Mouse (Mus musculus) MEL (cell line): ENCODE measurements around the gene Cd52. TPM values are rescaled to one million over a fixed set of nuclear protein-coding genes. Genes with fewer than 3 reads are reported as not detected.

ENCODE experiments used
- DNase-seq: peaks from one replicate; pipeline ENCODE4 v3.0.0; 2011; ENCODE audit warnings: low read depth, low spot score
- H3K27ac ChIP-seq: 2 replicates; pipeline ENCODE4 v1.5.1; 2012; ENCODE audit warnings: low read depth, mild to moderate bottlenecking, control low read depth, low read length, moderate library complexity; ENCODE audit not compliant: control insufficient read depth
- H3K27me3 ChIP-seq, 2 experiments: fragments of 150-350 bp in 1 of 2; sonication (generic) in 1 of 2; 2 replicates each; pipeline ENCODE4 v1.6.1; 2012; ENCODE audit warnings: low read length in 2 of 2, mild to moderate bottlenecking in 2 of 2, improper control_type of control experiment in 1 of 2, moderate library complexity in 1 of 2; ENCODE audit not compliant: insufficient read depth in 2 of 2, control insufficient read depth in 1 of 2
- H3K36me3 ChIP-seq, 2 experiments: 2 replicates each; pipeline ENCODE4 v1.6.1; 2012 to 2014; ENCODE audit warnings: low read length in 2 of 2, improper control_type of control experiment in 1 of 2, inconsistent platforms in 1 of 2, mild to moderate bottlenecking in 1 of 2; ENCODE audit not compliant: insufficient read depth in 2 of 2, control insufficient read depth in 1 of 2
- H3K4me1 ChIP-seq, 2 experiments: fragments of 150-350 bp in 1 of 2; sonication (generic) in 1 of 2; 2 replicates each; pipeline ENCODE4 v1.6.1; 2012; ENCODE audit warnings: low read length in 2 of 2, improper control_type of control experiment in 1 of 2, mild to moderate bottlenecking in 1 of 2; ENCODE audit not compliant: insufficient read depth in 2 of 2, control insufficient read depth in 1 of 2
- H3K4me3 ChIP-seq, 2 experiments: fragments of 150-350 bp in 1 of 2; sonication (generic) in 1 of 2; 2 replicates each; pipeline ENCODE4 v1.5.1; 2012; ENCODE audit warnings: low read depth in 2 of 2, low read length in 2 of 2, mild to moderate bottlenecking in 2 of 2, moderate library complexity in 2 of 2, control low read depth in 1 of 2, improper control_type of control experiment in 1 of 2; ENCODE audit not compliant: control insufficient read depth in 1 of 2, insufficient read depth in 1 of 2
- H3K79me2 ChIP-seq: 2 replicates; pipeline ENCODE4 v1.6.1; 2012; ENCODE audit warnings: mild to moderate bottlenecking, low read length, moderate library complexity; ENCODE audit not compliant: control insufficient read depth, poor library complexity, insufficient read depth
- H3K9ac ChIP-seq: 2 replicates; pipeline ENCODE4 v1.6.1; 2012; ENCODE audit warnings: low read depth, mild to moderate bottlenecking, control low read depth, low read length, moderate library complexity; ENCODE audit not compliant: control insufficient read depth, poor library complexity, severe bottlenecking
- H3K9me3 ChIP-seq: fragments of 150-350 bp; sonication (generic); replicated peaks from 2 replicates; pipeline ENCODE4 v1.6.1; 2012; ENCODE audit warnings: mild to moderate bottlenecking, low read length, improper control_type of control experiment, moderate library complexity; ENCODE audit not compliant: insufficient read depth
- CHD2 ChIP-seq: IDR thresholded peaks from 2 replicates; pipeline ENCODE4 v1.6.1; 2011; ENCODE audit warnings: low read length, improper control_type of control experiment
- ELF1 ChIP-seq: IDR thresholded peaks from 2 replicates; pipeline ENCODE4 v1.6.1; 2014; ENCODE audit warnings: low read depth, mild to moderate bottlenecking, inconsistent platforms, low read length, improper control_type of control experiment, moderate library complexity
- EP300 ChIP-seq, 2 experiments: IDR thresholded peaks; 2 replicates each; pipeline ENCODE4 v1.6.1; 2011; ENCODE audit warnings: improper control_type of control experiment in 2 of 2, low read length in 2 of 2, low read depth in 1 of 2, mild to moderate bottlenecking in 1 of 2
- GABPA ChIP-seq: IDR thresholded peaks from 2 replicates; pipeline ENCODE4 v1.6.1; 2012; ENCODE audit warnings: low read depth, mild to moderate bottlenecking, inconsistent platforms, low read length, improper control_type of control experiment, moderate library complexity
- GATA1 ChIP-seq: IDR thresholded peaks from 2 replicates; pipeline ENCODE4 v1.6.1; 2011; ENCODE audit warnings: low read depth, low read length, improper control_type of control experiment
- KAT2A ChIP-seq: conservative IDR thresholded peaks from 2 replicates; pipeline ENCODE4 v1.6.1; 2012; ENCODE audit warnings: low read depth, low read length, improper control_type of control experiment, inconsistent platforms
- MEF2A ChIP-seq: IDR thresholded peaks from 2 replicates; pipeline ENCODE4 v1.6.1; 2014; ENCODE audit warnings: low read depth, mild to moderate bottlenecking, inconsistent platforms, low read length, improper control_type of control experiment; ENCODE audit not compliant: poor library complexity, insufficient replicate concordance, severe bottlenecking; ENCODE audit errors: extremely low read depth
- MYC ChIP-seq: IDR thresholded peaks from 2 replicates; pipeline ENCODE4 v1.6.1; 2011; ENCODE audit warnings: low read depth, mild to moderate bottlenecking, low read length, improper control_type of control experiment, moderate library complexity
- POLR2A ChIP-seq, 2 experiments: IDR thresholded peaks; 2 replicates each; pipeline ENCODE4 v1.6.1; 2011 to 2012; ENCODE audit warnings: low read length in 2 of 2, mild to moderate bottlenecking in 2 of 2, control low read depth in 1 of 2, improper control_type of control experiment in 1 of 2, low read depth in 1 of 2, moderate library complexity in 1 of 2; ENCODE audit not compliant: control insufficient read depth in 1 of 2, insufficient read depth in 1 of 2, poor library complexity in 1 of 2
- POLR2AphosphoS2 ChIP-seq: IDR thresholded peaks from 2 replicates; pipeline ENCODE4 v1.6.1; 2011; ENCODE audit warnings: low read length, improper control_type of control experiment
- POLR2AphosphoS5 ChIP-seq: IDR thresholded peaks from 2 replicates; pipeline ENCODE4 v1.6.1; 2012; ENCODE audit warnings: low read depth, borderline replicate concordance, mild to moderate bottlenecking, inconsistent platforms, low read length, moderate library complexity, mixed read lengths
- RCOR1 ChIP-seq: IDR thresholded peaks from 2 replicates; pipeline ENCODE4 v1.6.1; 2012; ENCODE audit warnings: low read depth, mild to moderate bottlenecking, inconsistent platforms, low read length, improper control_type of control experiment
- SIN3A ChIP-seq: IDR thresholded peaks from 2 replicates; pipeline ENCODE4 v1.6.1; 2012; ENCODE audit warnings: low read length, improper control_type of control experiment, inconsistent platforms
- TBP ChIP-seq: IDR thresholded peaks from 2 replicates; pipeline ENCODE4 v1.8.0; 2011; ENCODE audit warnings: low read depth, low read length, improper control_type of control experiment
- UBTF ChIP-seq: IDR thresholded peaks from 2 replicates; pipeline ENCODE4 v1.6.1; 2012; ENCODE audit warnings: low read depth, mild to moderate bottlenecking, inconsistent platforms, low read length, improper control_type of control experiment, moderate library complexity, borderline replicate concordance; ENCODE audit not compliant: insufficient read depth
- ZNF384 ChIP-seq: IDR thresholded peaks from 2 replicates; pipeline ENCODE4 v1.6.1; 2012; ENCODE audit warnings: low read depth, mild to moderate bottlenecking, inconsistent platforms, low read length, improper control_type of control experiment
- polyA plus RNA-seq, 2 experiments: library from polyadenylated mRNA; stranded (reverse) in 1 of 2; unstranded in 1 of 2; fragments of >175 nt in 1 of 2; fragments of >200 nt in 1 of 2; gene quantifications; 2 replicates each; pipeline versions ENCODE4 v1.2.1 to v1.2.4; 2012; ENCODE audit warnings: low replicate concordance in 2 of 2, low read depth in 1 of 2; ENCODE audit not compliant: insufficient read length in 2 of 2, insufficient read depth in 1 of 2, missing spikeins in 1 of 2
- total RNA-seq: library from RNA; depleted of rRNA; stranded (reverse); fragments of 300-350 nt; gene quantifications from 2 replicates; pipeline ENCODE4 v1.2.3, GENCODE M21; 2012

Gene Cd52
- total and polyA plus RNA-seq, 3 experiments, result 0.86 to 1.3 TPM; not detected in 1

DNA sequence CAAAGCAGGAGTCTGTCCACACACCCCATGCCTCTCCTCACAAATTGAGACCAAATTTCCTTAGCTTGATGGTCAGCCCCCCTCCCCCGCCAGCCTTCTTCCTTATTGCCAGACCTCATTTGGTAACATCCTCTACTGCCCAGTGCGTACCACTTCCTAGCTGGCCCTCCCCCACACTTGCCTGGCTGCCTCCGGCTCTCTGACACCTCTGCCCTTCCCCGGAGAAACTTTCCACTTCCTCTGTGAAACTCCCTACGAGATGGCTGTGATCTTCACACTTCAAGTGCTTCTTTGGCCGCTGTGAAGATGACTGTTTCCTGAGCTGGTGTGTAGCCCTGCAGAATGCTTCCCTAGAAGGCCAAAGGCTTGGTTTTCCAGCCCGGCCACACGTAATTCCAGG, 3.7 kb upstream of the Cd52 start:
- no peak overlapping the region for H3K4me3 ChIP-seq
- TF ChIP-seq MEF2A (no peak), POLR2A (IDR thresholded peaks at IDR 0.05; ENCODE audit: control insufficient read depth in 1 of 2, insufficient read depth in 1 of 2, low read depth in 1 of 2, low read length in 2 of 2, poor library complexity in 1 of 2) (no peak), POLR2AphosphoS2 (no peak), MYC (no peak), EP300 (IDR thresholded peaks at IDR 0.05; ENCODE audit: low read depth in 1 of 2, low read length in 2 of 2) (no peak), GABPA (no peak), POLR2AphosphoS5 (no peak), ZNF384 (no peak)
- TF ChIP-seq, all 39 proteins: peak for 0
- H3K9me3 ChIP-seq, result no peaks in the 10 kb centered on the region
- peaks cover 6 to 20% of the 10 kb centered on the region in 2 experiments for H3K4me1 ChIP-seq
- no peaks in the 10 kb centered on the region for H3K27me3 ChIP-seq
- H3K36me3 ChIP-seq, result peaks cover 0 to 18% of the 10 kb centered on the region in 2 experiments; a peak in 2 of 4 replicates
- H3K9ac ChIP-seq, result no peak overlapping the region
- no peak overlapping the region for H3K27ac ChIP-seq
- no peak for DNase-seq
- no peaks in the 10 kb centered on the region; the same call in 1 of the 2 replicates for H3K79me2 ChIP-seq

DNA sequence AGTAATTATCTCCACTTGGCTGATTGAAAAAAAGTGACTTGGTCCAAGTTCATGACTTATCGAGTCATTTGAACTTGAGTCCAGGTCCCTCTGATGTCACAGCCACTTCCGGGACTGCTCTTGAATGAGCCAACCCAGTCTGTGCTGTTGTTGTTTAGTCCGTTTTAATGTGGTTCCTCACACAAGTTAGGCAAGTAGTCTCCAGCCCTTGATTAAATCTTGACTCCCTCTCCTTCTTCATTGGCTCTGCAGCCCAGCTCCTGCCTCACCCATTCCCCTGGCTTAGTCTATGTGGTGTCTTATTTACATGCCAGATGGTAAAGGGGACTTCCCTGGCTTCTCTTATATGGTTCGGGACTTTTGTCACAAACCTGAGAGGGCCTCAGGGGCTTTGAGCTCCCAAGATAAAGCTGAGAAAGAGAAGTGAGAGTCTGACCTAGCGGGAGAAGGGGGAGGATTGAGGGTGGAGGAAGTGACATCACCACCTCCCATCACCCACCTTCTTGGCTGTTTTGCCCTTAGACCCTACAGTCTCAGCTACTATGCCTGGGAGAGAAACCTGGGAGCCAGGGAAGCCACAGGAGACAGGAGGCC, 2.2 kb upstream of the Cd52 start:
- peaks cover 6 to 22% of the 10 kb centered on the region in 2 experiments for H3K4me1 ChIP-seq
- no peaks in the 10 kb centered on the region for H3K27me3 ChIP-seq
- no peaks in the 10 kb centered on the region for H3K9me3 ChIP-seq
- TF ChIP-seq KAT2A (no peak), SIN3A (peak; percentile 45; the same call in 1 of the 2 replicates), ELF1 (peak; percentile 74), RCOR1 (0 out of 2 replicates have a peak, but pooled peaks have one; percentile 23), UBTF (no peak), GATA1 (peak; percentile 10; the same call in 1 of the 2 replicates), TBP (no peak), CHD2 (peak; percentile 51)
- TF ChIP-seq, all 39 proteins: peak for 5
- H3K27ac ChIP-seq, result peak overlapping the region; percentile 13
- H3K79me2 ChIP-seq, result no peaks in the 10 kb centered on the region
- H3K36me3 ChIP-seq, result peaks cover 0 to 13% of the 10 kb centered on the region in 2 experiments; a peak in 2 of 4 replicates
- DNase-seq, result peak; percentile 65
- H3K4me3 ChIP-seq, result no peak overlapping the region
- no peak overlapping the region for H3K9ac ChIP-seq
